Mouse (Mus musculus): Measurements from ENCODE around the gene Grasp.

- TF ChIP-seq CTCF (IDR thresholded peaks at IDR 0.05; ENCODE audit: insufficient read depth, low read length) (no peak), POLR2A (IDR thresholded peaks at IDR 0.05; ENCODE audit: borderline replicate concordance, extremely low read depth, low read depth, low read length) (no peak)
These were observed 5.0 kb downstream of the Grasp start for GRCm38 (mm10) chr15:101228866-101229590.

All from lung, adult 2 months (tissue).